Mouse (Mus musculus) kidney, embryonic 15.5 days (tissue): ENCODE measurements at regions not wholly inside any gene's neighbourhood (a gene's known extent, or its start where the extent isn't known, plus 50 kb on each side); places are given as distances from the start of the nearest gene placed in this dataset.

ENCODE experiments used
- ATAC-seq: fragments of 200-750 bp; cut with Nextera tagmentation; replicated peaks from 2 replicates; pipeline ENCODE4 v1.8.0; 2017; ENCODE audit warnings: moderate TSS enrichment; ENCODE audit not compliant: low FRiP score
- H3K27ac ChIP-seq: fragments of 300-500 bp; sonication (generic); 2 replicates; pipeline ENCODE4 v1.5.1; 2015; ENCODE audit warnings: mild to moderate bottlenecking, inconsistent platforms
- H3K27me3 ChIP-seq: fragments of 300-500 bp; sonication (generic); 2 replicates; pipeline ENCODE4 v1.6.1; 2015; ENCODE audit warnings: inconsistent platforms
- H3K36me3 ChIP-seq: fragments of 300-500 bp; sonication (generic); 2 replicates; pipeline ENCODE4 v1.6.1; 2015; ENCODE audit warnings: inconsistent platforms
- H3K4me1 ChIP-seq: fragments of 300-500 bp; sonication (generic); 2 replicates; pipeline ENCODE4 v1.6.1; 2015; ENCODE audit warnings: inconsistent platforms
- H3K4me2 ChIP-seq: fragments of 300-500 bp; sonication (generic); 2 replicates; pipeline ENCODE4 v1.6.1; 2015; ENCODE audit warnings: moderate library complexity, mild to moderate bottlenecking, inconsistent platforms
- H3K4me3 ChIP-seq: fragments of 300-500 bp; sonication (generic); replicated peaks from 2 replicates; pipeline ENCODE4 v1.5.1; 2015; ENCODE audit warnings: mild to moderate bottlenecking, inconsistent platforms
- H3K9ac ChIP-seq: fragments of 300-500 bp; sonication (generic); 2 replicates; pipeline ENCODE4 v1.6.1; 2015; ENCODE audit warnings: mild to moderate bottlenecking, inconsistent platforms
- H3K9me3 ChIP-seq: fragments of 300-500 bp; sonication (generic); replicated peaks from 2 replicates; pipeline ENCODE4 v1.6.1; 2016; ENCODE audit warnings: inconsistent platforms
- WGBS: fragments of 180-500 bp; shearing (Covaris S2); methylation state at CpG from one replicate; pipeline ENCODE4 v1.1.7; 2015; ENCODE audit warnings: mixed read lengths; 5-methylcytosine and 5-hydroxymethylcytosine counted together

GRCm38 (mm10) chr16:9217361-9217760 lies 387.5 kb downstream of the 1810013L24Rik start:
- WGBS: 77% methylated on average over 7 of the region's 7 CpGs
- no peaks in the 10 kb centered on the region for H3K9me3 ChIP-seq

GRCm38 (mm10) chr16:9230178-9230577 lies 400.3 kb downstream of the 1810013L24Rik start:
- H3K9me3 ChIP-seq: no peaks in the 10 kb centered on the region
- no peaks in the 10 kb centered on the region for H3K4me1 ChIP-seq
- no peak overlapping the region for H3K9ac ChIP-seq
- H3K4me3 ChIP-seq: no peak overlapping the region
- no peaks in the 10 kb centered on the region for H3K27me3 ChIP-seq
- H3K4me2 ChIP-seq: no peak overlapping the region
- ATAC-seq: no peak
- no peaks in the 10 kb centered on the region for H3K36me3 ChIP-seq
- no peak overlapping the region for H3K27ac ChIP-seq

More at GRCm38 (mm10) chr16:9217361-9217760, 387.5 kb downstream of the 1810013L24Rik start:
- Histone ChIP-seq H3K36me3 (no peaks in the 10 kb centered on the region), H3K27me3 (no peaks in the 10 kb centered on the region), H3K27ac (no peak overlapping the region), H3K9ac (no peak overlapping the region), H3K4me2 (no peak overlapping the region), H3K4me1 (no peaks in the 10 kb centered on the region), H3K4me3 (no peak overlapping the region)
- ATAC-seq: no peak

DNA sequence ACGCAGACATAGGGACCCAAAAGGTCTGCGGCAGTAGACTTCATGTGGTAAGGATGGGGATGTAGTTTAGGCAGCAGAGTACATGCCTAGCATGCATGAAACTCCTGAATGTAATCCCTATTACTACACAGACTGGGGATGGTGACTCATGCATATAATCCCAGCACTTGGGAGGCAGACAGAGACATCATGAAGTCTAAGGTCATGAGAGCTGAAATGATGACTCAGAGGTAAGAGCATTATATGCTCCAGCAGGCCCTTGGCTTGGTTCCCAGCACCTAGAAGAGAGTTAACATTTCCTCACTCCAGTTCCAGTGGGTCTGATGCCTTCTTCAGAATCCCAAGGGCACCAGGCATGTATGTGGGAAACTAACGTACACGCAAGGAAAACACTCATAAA lies 412.2 kb downstream of the 1810013L24Rik start:
- no peaks in the 10 kb centered on the region for H3K27me3 ChIP-seq
- H3K9me3 ChIP-seq: no peaks in the 10 kb centered on the region
- no peaks in the 10 kb centered on the region for H3K4me1 ChIP-seq
- H3K27ac ChIP-seq: no peak overlapping the region
- H3K36me3 ChIP-seq: no peaks in the 10 kb centered on the region
- ATAC-seq: no peak
- 90% methylated on average over 4 of the region's 4 CpGs for WGBS
- H3K9ac ChIP-seq: no peak overlapping the region
- H3K4me2 ChIP-seq: no peak overlapping the region
- H3K4me3 ChIP-seq: no peak overlapping the region

DNA sequence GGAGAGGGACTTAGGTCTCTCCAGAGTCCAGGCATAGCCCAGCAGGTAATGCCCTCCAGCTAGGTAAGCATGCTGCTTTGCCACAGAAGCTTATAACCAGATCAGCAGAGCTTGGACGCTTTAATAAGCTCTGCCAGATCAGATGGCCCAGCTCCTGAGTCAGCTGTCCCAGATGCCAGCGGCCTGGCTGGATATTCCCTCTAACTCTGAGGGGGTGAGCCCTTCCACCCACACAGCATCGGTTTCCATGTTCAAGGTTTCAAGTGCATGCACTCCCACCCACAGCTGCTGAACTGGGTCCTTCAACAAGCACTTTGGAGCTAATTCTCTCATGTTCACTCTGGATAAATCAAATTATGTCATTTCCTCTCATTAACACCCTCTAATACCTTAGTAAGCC lies 417.3 kb downstream of the 1810013L24Rik start:
- no peaks in the 10 kb centered on the region for H3K36me3 ChIP-seq
- H3K4me3 ChIP-seq: no peak overlapping the region
- no peak overlapping the region for H3K9ac ChIP-seq
- H3K9me3 ChIP-seq: no peaks in the 10 kb centered on the region
- 24% methylated on average over 3 of the region's 3 CpGs for WGBS
- no peak overlapping the region for H3K27ac ChIP-seq
- 0 out of 2 replicates have a peak, but pooled peaks have one; percentile 54 for ATAC-seq
- no peaks in the 10 kb centered on the region for H3K27me3 ChIP-seq
- H3K4me2 ChIP-seq: no peak overlapping the region
- H3K4me1 ChIP-seq: no peaks in the 10 kb centered on the region

DNA sequence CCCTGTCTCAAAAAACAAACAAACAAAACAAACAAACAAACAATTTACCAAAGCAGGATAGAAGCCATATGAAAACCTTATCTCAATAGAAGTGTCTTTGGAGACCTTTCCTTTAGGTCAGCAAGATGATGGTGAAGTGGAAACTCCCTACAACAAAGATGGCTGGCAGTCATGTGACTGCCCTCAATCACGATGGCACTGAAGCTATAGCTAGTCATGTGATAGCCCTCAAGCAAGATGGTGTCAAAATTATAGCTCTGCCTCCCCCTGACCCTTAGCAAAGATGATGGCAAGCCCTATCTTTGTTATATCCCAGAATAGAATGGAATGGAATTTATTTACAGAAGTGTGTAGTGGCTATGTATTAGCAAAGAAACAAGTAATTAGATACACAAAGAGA lies 423.2 kb downstream of the 1810013L24Rik start:
- Histone ChIP-seq H3K36me3 (no peaks in the 10 kb centered on the region), H3K27ac (no peak overlapping the region), H3K9me3 (no peaks in the 10 kb centered on the region), H3K27me3 (no peaks in the 10 kb centered on the region), H3K9ac (no peak overlapping the region), H3K4me1 (no peaks in the 10 kb centered on the region), H3K4me3 (no peak overlapping the region), H3K4me2 (no peak overlapping the region)
- ATAC-seq: no peak
- 84% methylated on average over 1 of the region's 1 CpGs for WGBS

- H3K4me1 ChIP-seq: no peaks in the 10 kb centered on the region
- WGBS: 48% methylated on average over 3 of the region's 3 CpGs
- no peak overlapping the region for H3K4me3 ChIP-seq
- H3K36me3 ChIP-seq: no peaks in the 10 kb centered on the region
- H3K9me3 ChIP-seq: no peaks in the 10 kb centered on the region
- ATAC-seq: no peak
- H3K27me3 ChIP-seq: no peaks in the 10 kb centered on the region
- H3K4me2 ChIP-seq: no peak overlapping the region
- H3K27ac ChIP-seq: no peak overlapping the region
- no peak overlapping the region for H3K9ac ChIP-seq
Measured at GRCm38 (mm10) chr16:9255351-9255750, 425.5 kb downstream of the 1810013L24Rik start.

- WGBS: 80% methylated on average over 3 of the region's 3 CpGs
- Histone ChIP-seq H3K4me3 (no peak overlapping the region), H3K9ac (no peak overlapping the region), H3K27ac (no peak overlapping the region), H3K9me3 (no peaks in the 10 kb centered on the region), H3K4me1 (no peaks in the 10 kb centered on the region), H3K4me2 (no peak overlapping the region), H3K27me3 (no peaks in the 10 kb centered on the region), H3K36me3 (no peaks in the 10 kb centered on the region)
- no peak for ATAC-seq
Measured at GRCm38 (mm10) chr16:9260966-9261365, 431.1 kb downstream of the 1810013L24Rik start.

- no peak overlapping the region for H3K9ac ChIP-seq
- H3K4me3 ChIP-seq: no peak overlapping the region
- ATAC-seq: no peak
Measured at GRCm38 (mm10) chr16:9264554-9265145, 434.8 kb downstream of the 1810013L24Rik start.

DNA sequence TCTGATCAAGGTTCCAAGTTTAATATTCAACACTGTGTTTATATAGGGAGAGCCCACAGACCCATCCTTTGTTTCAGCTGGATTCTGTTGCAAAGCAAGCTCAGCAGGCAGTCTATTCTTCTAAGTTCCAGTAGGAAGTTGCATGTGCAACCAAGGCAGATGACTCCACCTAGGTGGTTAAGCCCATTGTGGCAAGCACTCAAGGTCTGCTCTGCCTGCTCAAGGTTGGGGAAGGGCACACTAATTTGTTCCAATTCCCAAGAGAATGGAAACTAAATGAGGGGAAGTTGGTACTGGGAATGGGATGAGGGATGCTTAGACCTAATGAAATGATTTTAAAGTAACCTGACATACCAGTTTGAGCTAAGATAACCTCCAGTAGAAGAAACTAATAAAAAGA lies 437.3 kb downstream of the 1810013L24Rik start:
- H3K4me3 ChIP-seq: no peak overlapping the region
- H3K36me3 ChIP-seq: no peaks in the 10 kb centered on the region
- no peaks in the 10 kb centered on the region for H3K9me3 ChIP-seq
- H3K4me1 ChIP-seq: no peaks in the 10 kb centered on the region
- no peaks in the 10 kb centered on the region for H3K27me3 ChIP-seq
- H3K4me2 ChIP-seq: no peak overlapping the region
- H3K9ac ChIP-seq: no peak overlapping the region
- H3K27ac ChIP-seq: no peak overlapping the region
- no peak for ATAC-seq

More at GRCm38 (mm10) chr16:9264554-9265145, 434.8 kb downstream of the 1810013L24Rik start:
- no peaks in the 10 kb centered on the region for H3K36me3 ChIP-seq
- no peak overlapping the region for H3K4me2 ChIP-seq
- no peaks in the 10 kb centered on the region for H3K9me3 ChIP-seq
- no peaks in the 10 kb centered on the region for H3K27me3 ChIP-seq
- no peaks in the 10 kb centered on the region for H3K4me1 ChIP-seq
- 38% methylated on average over 3 of the region's 3 CpGs for WGBS
- H3K27ac ChIP-seq: no peak overlapping the region

DNA sequence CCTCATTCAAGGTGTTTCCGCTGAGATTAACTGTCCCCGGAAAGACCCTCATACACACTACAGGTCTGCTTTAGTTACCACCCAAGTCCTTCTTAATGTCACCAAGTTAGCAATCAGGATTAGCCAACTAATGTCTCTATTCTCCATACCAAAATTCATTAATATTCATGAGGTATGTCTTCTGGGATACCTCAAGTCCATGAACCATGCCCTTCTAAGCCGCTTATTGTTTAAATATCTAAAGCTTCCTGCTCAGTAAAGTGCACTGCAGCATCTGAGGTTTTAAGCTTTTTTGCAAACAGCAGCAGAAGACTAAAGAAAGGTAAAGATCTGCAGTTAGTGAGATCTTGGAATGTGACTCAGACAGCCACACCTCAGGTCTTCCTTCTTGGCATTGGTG lies 440.2 kb downstream of the 1810013L24Rik start:
- Histone ChIP-seq H3K36me3 (no peaks in the 10 kb centered on the region), H3K27me3 (no peaks in the 10 kb centered on the region), H3K4me2 (no peak overlapping the region), H3K9ac (no peak overlapping the region), H3K27ac (no peak overlapping the region), H3K9me3 (no peaks in the 10 kb centered on the region), H3K4me3 (no peak overlapping the region), H3K4me1 (no peaks in the 10 kb centered on the region)
- no peak for ATAC-seq
- WGBS: 90% methylated on average over 3 of the region's 3 CpGs

DNA sequence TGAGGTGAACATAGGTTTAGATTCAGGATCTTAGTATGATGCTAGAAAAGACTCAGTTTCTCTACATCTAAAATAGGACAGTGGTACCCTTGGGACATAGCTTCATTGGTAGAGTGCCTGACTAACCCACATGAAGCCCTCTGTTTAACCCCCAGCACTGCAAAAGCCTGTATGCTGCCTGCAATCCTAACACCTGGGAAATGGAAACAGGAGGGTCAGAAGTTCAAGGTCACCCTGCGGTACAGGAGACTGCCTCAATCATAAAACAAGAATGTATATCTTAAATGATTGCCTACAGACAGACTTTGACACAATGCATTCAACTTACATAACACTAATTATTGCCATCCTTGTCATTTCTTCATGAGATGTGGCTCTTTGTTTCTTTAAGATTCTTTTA lies 440.8 kb downstream of the 1810013L24Rik start:
- no peaks in the 10 kb centered on the region for H3K36me3 ChIP-seq
- no peak overlapping the region for H3K27ac ChIP-seq
- WGBS: 75% methylated on average over 1 of the region's 1 CpGs
- ATAC-seq: no peak
- H3K9ac ChIP-seq: no peak overlapping the region
- no peak overlapping the region for H3K4me3 ChIP-seq
- no peak overlapping the region for H3K4me2 ChIP-seq
- H3K9me3 ChIP-seq: no peaks in the 10 kb centered on the region
- no peaks in the 10 kb centered on the region for H3K4me1 ChIP-seq
- no peaks in the 10 kb centered on the region for H3K27me3 ChIP-seq

DNA sequence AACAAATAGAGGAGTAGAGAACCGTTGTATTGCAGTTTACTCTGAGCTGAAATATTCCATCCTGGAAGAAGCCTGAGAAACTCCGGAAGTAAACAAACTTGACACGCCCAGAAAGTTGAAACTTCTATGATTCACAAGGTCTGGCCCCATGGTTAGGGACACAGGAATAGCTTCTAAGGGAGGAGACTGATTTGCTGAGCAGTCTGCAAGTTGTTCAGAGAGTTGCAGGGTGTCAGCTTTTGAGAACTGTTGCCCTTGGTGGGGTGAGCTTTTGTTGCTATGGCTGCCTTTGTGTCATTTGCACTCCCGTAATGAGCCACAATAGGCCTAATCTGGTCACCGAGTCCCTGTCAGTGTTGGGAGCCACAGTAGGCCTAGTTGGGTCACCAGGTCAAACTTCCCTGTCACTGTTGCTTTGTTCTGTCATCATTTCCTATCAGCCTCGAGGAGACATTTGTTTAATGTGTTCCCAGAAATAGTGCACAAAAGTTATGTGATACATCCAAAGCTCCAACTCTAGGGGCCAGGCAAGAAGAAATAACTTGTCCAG lies 443.9 kb downstream of the 1810013L24Rik start:
- no peak overlapping the region for H3K9ac ChIP-seq
- WGBS: 68% methylated on average over 6 of the region's 6 CpGs
- ATAC-seq: no peak
- no peak overlapping the region for H3K4me3 ChIP-seq
- H3K4me2 ChIP-seq: no peak overlapping the region
- no peaks in the 10 kb centered on the region for H3K36me3 ChIP-seq
- no peak overlapping the region for H3K27ac ChIP-seq
- no peaks in the 10 kb centered on the region for H3K9me3 ChIP-seq
- H3K27me3 ChIP-seq: no peaks in the 10 kb centered on the region
- H3K4me1 ChIP-seq: no peaks in the 10 kb centered on the region

DNA sequence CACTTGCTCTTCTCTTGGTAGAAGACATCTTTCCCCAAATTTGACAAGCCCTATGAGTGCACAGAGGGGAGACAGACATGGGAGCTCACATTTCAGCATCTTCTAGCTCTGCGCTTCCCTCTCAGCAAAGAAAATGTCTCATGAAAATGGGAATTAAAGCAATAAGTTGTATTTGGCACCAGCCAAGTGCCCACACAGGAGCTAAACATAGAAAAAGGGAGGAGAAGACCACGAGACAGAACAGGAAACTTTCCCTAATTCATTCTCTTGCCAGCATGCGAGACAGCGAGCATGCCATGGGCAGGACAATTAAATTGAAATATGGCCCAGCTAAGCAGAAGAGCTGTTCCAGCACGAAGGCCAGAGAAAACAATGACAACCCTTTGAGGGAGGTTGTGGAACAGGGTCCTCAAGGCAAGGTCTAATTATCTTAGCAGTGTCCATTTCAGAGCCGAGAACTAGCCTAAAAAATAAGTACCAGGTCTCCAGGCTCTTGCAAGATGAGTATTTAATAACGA lies 444.7 kb downstream of the 1810013L24Rik start:
- Histone ChIP-seq H3K4me1 (no peaks in the 10 kb centered on the region), H3K9ac (no peak overlapping the region), H3K9me3 (no peaks in the 10 kb centered on the region), H3K27me3 (no peaks in the 10 kb centered on the region), H3K4me2 (no peak overlapping the region), H3K36me3 (no peaks in the 10 kb centered on the region), H3K4me3 (no peak overlapping the region), H3K27ac (no peak overlapping the region)
- 0 out of 2 replicates have a peak, but pooled peaks have one; percentile 40 for ATAC-seq
- WGBS: 20% methylated on average over 7 of the region's 7 CpGs
